Mouse (Mus musculus) ES-E14 (cell line): ENCODE results near the gene Vwa2. TPM values are rescaled to one million over a fixed set of nuclear protein-coding genes. Genes with fewer than 3 reads are reported as not detected.

Experiments
- DNase-seq: peaks from one replicate; pipeline ENCODE4 v3.0.0-alpha.2; 2013; ENCODE audit warnings: low read depth, low spot score
- H3K27ac ChIP-seq: 2 replicates; pipeline ENCODE4 v1.5.1; 2012; ENCODE audit warnings: low read depth, mild to moderate bottlenecking, low read length, moderate library complexity, mixed read lengths; ENCODE audit not compliant: poor library complexity, insufficient read depth, severe bottlenecking
- H3K36me3 ChIP-seq: 2 replicates; pipeline ENCODE4 v1.6.1; 2012; ENCODE audit warnings: mild to moderate bottlenecking, low read length, moderate library complexity, mixed read lengths; ENCODE audit not compliant: control insufficient read depth, poor library complexity, insufficient read depth, severe bottlenecking
- H3K4me1 ChIP-seq, 2 experiments: fragments of 150-350 bp in 1 of 2; sonication (generic) in 1 of 2; 2 replicates each; pipeline ENCODE4 v1.6.1; 2012; ENCODE audit warnings: low read length in 2 of 2, mild to moderate bottlenecking in 1 of 2, mixed read lengths in 1 of 2; ENCODE audit not compliant: control insufficient read depth in 2 of 2, insufficient read depth in 2 of 2, poor library complexity in 1 of 2
- H3K4me3 ChIP-seq, 2 experiments: fragments of 150-350 bp in 1 of 2; sonication (generic) in 1 of 2; 2 replicates each; pipeline ENCODE4 v1.5.1; 2012; ENCODE audit warnings: low read length in 2 of 2, low read depth in 1 of 2, mild to moderate bottlenecking in 1 of 2, mixed read lengths in 1 of 2; ENCODE audit not compliant: insufficient read depth in 1 of 2, poor library complexity in 1 of 2, severe bottlenecking in 1 of 2
- H3K9ac ChIP-seq: 2 replicates; pipeline ENCODE4 v1.6.1; 2012; ENCODE audit warnings: low read depth, mild to moderate bottlenecking, low read length, mixed read lengths; ENCODE audit not compliant: poor library complexity, insufficient read depth, severe bottlenecking
- H3K9me3 ChIP-seq: fragments of 150-350 bp; sonication (generic); 2 replicates; pipeline ENCODE4 v1.6.1; 2012; ENCODE audit warnings: low read depth, mild to moderate bottlenecking, low read length; ENCODE audit not compliant: control insufficient read depth, insufficient read depth
- CHD2 ChIP-seq: IDR thresholded peaks from 2 replicates; pipeline ENCODE4 v1.6.1; 2014; ENCODE audit warnings: mild to moderate bottlenecking, low read depth, low read length, inconsistent platforms
- HCFC1 ChIP-seq: IDR thresholded peaks from 2 replicates; pipeline ENCODE4 v1.6.1; 2012; ENCODE audit warnings: low read length, inconsistent platforms, borderline replicate concordance; ENCODE audit not compliant: insufficient read depth
- MAFK ChIP-seq: IDR thresholded peaks from 2 replicates; pipeline ENCODE4 v1.6.1; 2014; ENCODE audit warnings: mild to moderate bottlenecking, low read depth, low read length, inconsistent platforms; ENCODE audit not compliant: insufficient read depth
- ZC3H11A ChIP-seq: IDR thresholded peaks from 2 replicates; pipeline ENCODE4 v1.6.1; 2012; ENCODE audit warnings: low read depth, mild to moderate bottlenecking, inconsistent platforms, low read length, borderline replicate concordance
- ZNF384 ChIP-seq: IDR thresholded peaks from 2 replicates; pipeline ENCODE4 v1.6.1; 2012; ENCODE audit warnings: low read depth, low read length, inconsistent platforms
- in situ Hi-C, 2 experiments: fragments of 600-800 bp; cut with MboI; formaldehyde crosslinking; loops; one replicate each; pipeline ENCODE4 v1.15.1; 2025; ENCODE audit warnings: low sequenced_read_pairs in 2 of 2, inconsistent platforms in 1 of 2; ENCODE audit not compliant: unreplicated experiment in 2 of 2
- total RNA-seq: library from RNA; depleted of rRNA; stranded (reverse); fragments of 300-350 nt; gene quantifications from 2 replicates; pipeline ENCODE4 v1.2.3, GENCODE M21; 2012

Gene Vwa2
- total RNA-seq, 1 experiment = 3.0 TPM

DNA sequence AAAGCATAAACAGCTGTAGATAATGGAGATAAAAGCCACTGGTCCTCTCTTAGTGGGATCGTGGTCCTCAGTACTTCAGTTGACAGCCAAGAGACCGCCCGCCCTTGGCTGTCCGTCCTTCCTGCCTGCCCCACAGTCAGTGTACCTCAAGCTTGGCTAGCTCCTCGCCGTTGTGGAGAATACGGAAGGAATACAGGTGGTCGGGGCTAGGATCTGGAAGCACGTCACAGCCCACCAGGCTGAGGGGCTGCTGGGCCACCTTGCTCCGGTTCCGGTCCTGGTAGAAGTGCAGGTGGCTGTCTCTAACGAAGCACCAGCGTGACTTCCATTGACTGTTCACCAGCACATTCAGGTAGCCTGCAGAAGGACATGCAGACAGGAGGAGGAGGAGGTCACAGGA, 46.2 kb downstream of the Vwa2 start:
- DNase-seq = no peak
- no peak overlapping the region for H3K9ac ChIP-seq
- TF ChIP-seq ZNF384 = no peak
- TF ChIP-seq MAFK = no peak
- no peak for TF ChIP-seq CHD2
- no peak for TF ChIP-seq ZC3H11A
- TF ChIP-seq HCFC1 = no peak
- H3K27ac ChIP-seq = no peak overlapping the region
- peaks cover 0 to 17% of the 10 kb centered on the region in 2 experiments; a peak in 1 of 4 replicates for H3K4me1 ChIP-seq
- in situ Hi-C loops = loop anchor here (5.0 to 10.0 kb wide), 2 partner anchors 107 to 115 kb away; no protein-coding TSS in a partner anchor
- H3K9me3 ChIP-seq = no peaks in the 10 kb centered on the region
- H3K4me3 ChIP-seq = no peak overlapping the region
- no peaks in the 10 kb centered on the region for H3K36me3 ChIP-seq

DNA sequence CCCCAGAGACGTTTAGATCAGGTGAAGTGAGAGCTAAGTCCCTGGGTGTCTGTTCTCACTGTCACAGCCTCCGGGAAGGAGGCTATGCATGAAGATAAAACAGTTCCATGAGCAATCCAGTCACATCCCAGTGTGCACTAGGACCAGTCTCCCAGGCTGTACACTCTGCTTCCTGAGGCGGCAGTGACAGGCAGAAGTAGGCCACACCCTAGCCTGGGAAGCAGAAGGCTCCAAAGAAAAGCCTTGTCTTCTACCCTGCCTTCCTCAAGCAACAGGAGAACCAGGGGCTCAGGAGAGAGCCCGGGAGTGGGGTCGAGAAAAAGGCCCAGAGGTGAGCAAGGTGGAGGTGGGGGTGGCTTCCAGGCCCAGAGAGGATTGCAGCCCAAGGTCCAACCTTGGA, 47.7 kb downstream of the Vwa2 start:
- Histone ChIP-seq H3K4me3 (no peak overlapping the region), H3K4me1 (peaks cover 0 to 2% of the 10 kb centered on the region in 2 experiments; a peak in 1 of 4 replicates), H3K9me3 (no peaks in the 10 kb centered on the region), H3K36me3 (no peaks in the 10 kb centered on the region), H3K9ac (no peak overlapping the region), H3K27ac (no peak overlapping the region)
- TF ChIP-seq HCFC1 (no peak), CHD2 (no peak), ZC3H11A (no peak), ZNF384 (no peak), MAFK (no peak)
- DNase-seq = no peak
- in situ Hi-C loops = loop anchor here (5.0 to 10.0 kb wide), 2 partner anchors 106 to 113 kb away; no protein-coding TSS in a partner anchor

DNA sequence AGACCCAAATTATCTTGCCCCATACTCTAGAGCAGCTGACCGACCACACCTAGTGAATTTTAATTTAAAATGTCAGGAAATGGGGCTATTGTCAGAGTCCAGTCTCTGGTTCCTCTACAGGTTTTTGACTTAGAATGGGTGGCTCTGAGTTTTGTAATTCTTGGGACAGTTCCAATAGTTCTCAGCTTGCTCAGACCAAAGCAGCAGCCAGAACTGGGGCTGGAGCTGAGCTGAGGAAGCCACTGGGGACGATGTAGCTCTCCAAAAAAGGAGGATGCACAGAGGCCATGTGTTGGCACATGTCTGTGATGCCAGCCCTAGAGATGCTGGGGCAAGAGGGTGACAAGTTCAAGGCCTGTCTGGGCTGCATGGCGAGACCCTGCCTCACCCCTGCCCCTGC, 55.3 kb downstream of the Vwa2 start:
- in situ Hi-C loops = loop anchor here in 1 of 2 experiments (10.0 kb wide), 1 partner anchor 105 kb away; no protein-coding TSS in a partner anchor
- no peak for DNase-seq
- no peak overlapping the region for H3K9ac ChIP-seq
- TF ChIP-seq ZNF384 (no peak), MAFK (no peak), CHD2 (no peak), ZC3H11A (no peak), HCFC1 (no peak)
- no peak overlapping the region for H3K4me3 ChIP-seq
- no peaks in the 10 kb centered on the region for H3K36me3 ChIP-seq
- H3K9me3 ChIP-seq = no peaks in the 10 kb centered on the region
- H3K4me1 ChIP-seq = peaks cover 0 to 10% of the 10 kb centered on the region in 2 experiments; a peak in 1 of 4 replicates
- no peak overlapping the region for H3K27ac ChIP-seq

DNA sequence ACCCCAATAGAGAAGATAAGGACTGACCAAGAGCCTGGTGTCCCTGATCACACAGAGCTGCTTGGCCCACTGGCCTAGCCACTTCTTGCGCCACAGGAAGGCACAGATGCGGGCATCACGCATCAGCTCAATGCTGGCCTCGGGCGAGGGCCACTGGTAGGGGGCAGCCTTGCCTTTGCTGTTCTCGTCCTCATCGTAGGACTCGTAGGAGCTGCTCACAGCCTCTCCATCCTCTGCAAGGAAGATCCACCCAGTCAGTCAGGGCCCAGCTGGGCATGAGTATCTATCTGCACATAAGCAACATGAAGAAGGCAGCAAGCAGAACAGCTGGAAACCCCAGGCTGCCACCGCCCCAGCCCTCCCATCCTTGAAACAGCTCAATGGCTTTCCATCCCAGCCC, 56.0 kb downstream of the Vwa2 start:
- TF ChIP-seq MAFK (no peak), HCFC1 (no peak), ZC3H11A (no peak), CHD2 (no peak), ZNF384 (no peak)
- DNase-seq = no peak
- Histone ChIP-seq H3K9ac (no peak overlapping the region), H3K9me3 (no peaks in the 10 kb centered on the region), H3K27ac (no peak overlapping the region), H3K4me1 (peaks cover 0 to 16% of the 10 kb centered on the region in 2 experiments; a peak in 2 of 4 replicates), H3K4me3 (no peak overlapping the region), H3K36me3 (no peaks in the 10 kb centered on the region)
- in situ Hi-C loops = no loop called here

DNA sequence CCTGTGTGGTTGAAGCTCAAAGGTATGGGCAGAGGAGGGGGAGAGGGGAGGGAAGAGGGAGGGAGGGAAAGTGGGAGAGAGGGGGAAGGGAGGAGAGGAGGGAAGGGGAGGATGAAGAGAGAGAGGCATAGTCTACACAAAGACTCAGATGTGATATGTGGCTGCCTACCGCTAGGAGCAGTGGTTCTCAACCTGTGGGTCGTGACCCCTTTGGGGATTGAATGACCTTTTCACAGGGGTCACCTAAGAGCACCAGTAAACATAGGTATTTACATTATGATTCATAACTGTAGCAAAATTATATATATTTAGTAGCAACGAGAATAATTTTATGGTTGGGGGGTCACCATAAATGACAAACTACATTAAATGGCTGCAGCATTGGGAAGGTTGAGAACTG, 59.8 kb downstream of the Vwa2 start:
- Histone ChIP-seq H3K36me3 (no peaks in the 10 kb centered on the region), H3K9ac (no peak overlapping the region), H3K9me3 (no peaks in the 10 kb centered on the region), H3K4me3 (no peak overlapping the region), H3K27ac (no peak overlapping the region), H3K4me1 (peaks cover 2 to 27% of the 10 kb centered on the region in 2 experiments; a peak in 3 of 4 replicates)
- in situ Hi-C loops = no loop called here
- TF ChIP-seq CHD2 (peak; percentile 90), ZC3H11A (no peak)
- no peak for DNase-seq
